Mouse (Mus musculus) embryonic facial prominence, embryonic 14.5 days (tissue): ENCODE measurements at regions not wholly inside any gene's neighbourhood (a gene's known extent, or its start where the extent isn't known, plus 50 kb on each side); places are given as distances from the start of the nearest gene placed in this dataset.

Experiments
- ATAC-seq: fragments of 200-750 bp; cut with Nextera tagmentation; 2 replicates; pipeline ENCODE4 v1.8.0; 2017; ENCODE audit warnings: low read depth, moderate number of reproducible peaks, moderate TSS enrichment
- DNase-seq: peaks from one replicate; pipeline ENCODE4 v3.0.0-alpha.2; 2015; ENCODE audit warnings: low spot score
- H3K27ac ChIP-seq: fragments of 300-500 bp; sonication (generic); replicated peaks from 2 replicates; pipeline ENCODE4 v1.5.1; 2014; ENCODE audit warnings: low read depth, mild to moderate bottlenecking, low read length, moderate library complexity
- H3K27me3 ChIP-seq: fragments of 300-500 bp; sonication (generic); replicated peaks from 2 replicates; pipeline ENCODE4 v1.6.1; 2014; ENCODE audit warnings: low read length; ENCODE audit not compliant: control insufficient read depth, insufficient read depth
- H3K36me3 ChIP-seq: fragments of 300-500 bp; sonication (generic); 2 replicates; pipeline ENCODE4 v1.6.1; 2014; ENCODE audit warnings: low read length, mixed read lengths; ENCODE audit not compliant: control insufficient read depth, insufficient read depth
- H3K4me1 ChIP-seq: fragments of 300-500 bp; sonication (generic); 2 replicates; pipeline ENCODE4 v1.6.1; 2014; ENCODE audit warnings: antibody characterized with exemption, low read length; ENCODE audit not compliant: control insufficient read depth, insufficient read depth
- H3K4me2 ChIP-seq: fragments of 300-500 bp; sonication (generic); 2 replicates; pipeline ENCODE4 v1.6.1; 2014; ENCODE audit warnings: low read depth, mild to moderate bottlenecking, low read length, moderate library complexity, mixed read lengths
- H3K4me3 ChIP-seq: fragments of 300-500 bp; sonication (generic); 2 replicates; pipeline ENCODE4 v1.5.1; 2014; ENCODE audit warnings: low read depth, mild to moderate bottlenecking, low read length
- H3K9ac ChIP-seq: fragments of 300-500 bp; sonication (generic); 2 replicates; pipeline ENCODE4 v1.6.1; 2014; ENCODE audit warnings: low read depth, mild to moderate bottlenecking, low read length, moderate library complexity, mixed read lengths
- H3K9me3 ChIP-seq: fragments of 300-500 bp; sonication (generic); 2 replicates; pipeline ENCODE4 v1.6.1; 2016; ENCODE audit warnings: low read length; ENCODE audit not compliant: control insufficient read depth
- WGBS: fragments of 180-500 bp; shearing (Covaris S2); extraction: QIAGEN DNeasy Blood & Tissue Kit; methylation state at CpG from one replicate; pipeline ENCODE4 v1.1.7; 2014; 5-methylcytosine and 5-hydroxymethylcytosine counted together

- H3K36me3 ChIP-seq: no peaks in the 10 kb centered on the region
- H3K4me3 ChIP-seq: peak overlapping the region; percentile 70
- H3K9ac ChIP-seq: peak overlapping the region; percentile 63
- no peaks in the 10 kb centered on the region for H3K4me1 ChIP-seq
- no peak for ATAC-seq
- peak overlapping the region; percentile 70 for H3K4me2 ChIP-seq
- DNase-seq: peak; percentile 71
- under 1% methylated on average over 16 of the region's 16 CpGs for WGBS
- H3K27ac ChIP-seq: peak overlapping the region; percentile 74; the same call in 1 of the 2 replicates
- H3K27me3 ChIP-seq: peaks cover 3% of the 10 kb centered on the region
- no peaks in the 10 kb centered on the region for H3K9me3 ChIP-seq
These were observed 84.4 kb upstream of the Commd3 start for GRCm38 (mm10) chr2:18587746-18588231.

DNA sequence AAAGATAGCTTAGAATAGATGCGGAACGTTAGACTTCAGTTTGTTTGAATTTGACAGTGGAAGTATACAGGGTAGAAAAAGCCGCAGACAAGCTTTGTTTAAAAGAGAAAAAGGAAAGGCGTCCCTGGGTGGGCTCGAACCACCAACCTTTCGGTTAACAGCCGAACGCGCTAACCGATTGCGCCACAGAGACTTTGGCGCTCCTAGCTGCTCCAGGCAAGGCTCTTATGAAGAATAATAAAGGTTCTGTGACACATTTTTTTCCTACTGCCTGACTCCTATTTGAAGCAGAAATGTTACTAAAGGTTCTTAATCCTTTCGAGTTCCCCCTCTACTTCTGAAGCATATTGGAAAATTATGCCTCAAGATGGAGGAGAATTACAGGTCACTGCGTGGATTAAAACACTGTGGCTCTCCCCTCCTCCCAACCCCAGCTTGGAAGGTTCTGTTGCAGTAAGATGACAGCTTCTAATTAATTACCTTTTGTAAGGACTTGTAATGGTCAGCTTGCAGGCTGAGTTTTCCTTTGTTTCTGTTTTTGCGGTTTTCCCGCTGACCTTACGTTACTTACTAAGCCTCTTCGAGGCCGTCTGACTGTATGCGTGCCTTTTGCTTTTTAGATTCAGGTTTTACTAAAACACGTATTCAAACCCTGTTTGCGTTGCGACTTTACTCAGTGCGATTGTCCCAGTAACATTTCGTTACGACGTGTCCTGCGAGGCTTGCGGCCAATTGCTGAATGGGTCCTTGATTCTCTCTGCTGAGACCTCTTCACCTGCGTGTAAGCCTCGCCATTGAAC, 85.1 kb upstream of the Commd3 start:
- no peaks in the 10 kb centered on the region for H3K4me1 ChIP-seq
- DNase-seq (peak; percentile 85), ATAC-seq (peak; percentile 85)
- H3K36me3 ChIP-seq: no peaks in the 10 kb centered on the region
- peak overlapping the region; percentile 74 for H3K27ac ChIP-seq
- 1% methylated on average over 31 of the region's 31 CpGs for WGBS
- peak overlapping the region; percentile 70 for H3K4me3 ChIP-seq
- peak overlapping the region; percentile 63 for H3K9ac ChIP-seq
- H3K9me3 ChIP-seq: no peaks in the 10 kb centered on the region
- peak overlapping the region; percentile 70 for H3K4me2 ChIP-seq
- H3K27me3 ChIP-seq: peaks cover 3% of the 10 kb centered on the region

DNA sequence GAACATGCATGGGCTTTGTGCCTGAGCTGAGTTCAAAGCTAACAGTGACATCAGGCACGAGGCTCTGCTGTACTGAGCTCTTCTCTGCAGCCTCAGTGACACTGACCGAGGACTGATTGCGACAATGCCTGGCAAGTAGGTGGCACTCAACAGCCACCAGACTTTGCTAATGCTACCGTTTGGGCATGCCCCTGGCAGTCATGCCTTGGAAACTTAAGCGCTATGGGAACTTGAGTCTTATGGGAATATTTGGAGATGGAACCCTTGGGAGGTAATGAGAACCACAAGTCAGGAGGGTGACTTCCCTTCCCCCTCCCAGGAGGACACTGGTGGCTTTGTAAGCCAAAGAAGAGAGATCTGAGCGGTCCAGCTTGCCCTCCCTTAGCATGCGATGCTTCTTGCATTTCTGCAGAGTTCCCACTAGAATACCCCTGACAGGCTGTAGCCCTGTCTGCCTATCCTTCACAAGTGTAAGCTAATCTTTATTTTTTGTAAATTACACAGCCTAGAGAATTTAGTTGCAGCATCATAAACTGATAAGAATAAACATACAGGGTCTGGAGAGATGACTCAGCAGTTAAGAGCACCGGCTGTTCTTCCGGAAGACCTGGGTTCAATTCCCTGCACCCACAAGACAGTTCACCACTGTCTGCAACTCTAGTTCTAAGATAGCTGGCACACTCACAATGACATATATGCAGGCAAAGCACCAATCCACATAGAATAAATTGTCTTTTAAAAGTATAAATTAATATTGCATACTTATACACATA, 86.4 kb upstream of the Commd3 start:
- H3K27me3 ChIP-seq: peaks cover 3% of the 10 kb centered on the region
- DNase-seq (no peak), ATAC-seq (no peak; the same call in 1 of the 2 replicates)
- H3K9me3 ChIP-seq: no peaks in the 10 kb centered on the region
- no peak overlapping the region for H3K4me2 ChIP-seq
- no peaks in the 10 kb centered on the region for H3K36me3 ChIP-seq
- H3K4me3 ChIP-seq: no peak overlapping the region
- no peaks in the 10 kb centered on the region for H3K4me1 ChIP-seq
- H3K27ac ChIP-seq: no peak overlapping the region
- 31% methylated on average over 9 of the region's 9 CpGs for WGBS
- H3K9ac ChIP-seq: no peak overlapping the region

- Histone ChIP-seq H3K27ac (no peak overlapping the region), H3K4me1 (no peaks in the 10 kb centered on the region), H3K36me3 (no peaks in the 10 kb centered on the region), H3K27me3 (no peaks in the 10 kb centered on the region), H3K4me2 (no peak overlapping the region), H3K9me3 (no peaks in the 10 kb centered on the region), H3K9ac (no peak overlapping the region), H3K4me3 (no peak overlapping the region)
- DNase-seq (no peak), ATAC-seq (no peak)
- 25% methylated on average over 4 of the region's 4 CpGs for WGBS
These were observed 114.1 kb upstream of the Commd3 start for GRCm38 (mm10) chr2:18558133-18558532.

- no peak for DNase-seq
- Histone ChIP-seq H3K4me1 (no peaks in the 10 kb centered on the region), H3K4me2 (no peak overlapping the region), H3K9ac (no peak overlapping the region), H3K27me3 (no peaks in the 10 kb centered on the region), H3K4me3 (no peak overlapping the region), H3K9me3 (no peaks in the 10 kb centered on the region), H3K27ac (no peak overlapping the region), H3K36me3 (no peaks in the 10 kb centered on the region)
- 66% methylated on average over 5 of the region's 5 CpGs for WGBS
- ATAC-seq: no peak
These were observed 124.1 kb upstream of the Commd3 start for GRCm38 (mm10) chr2:18547964-18548643.

DNA sequence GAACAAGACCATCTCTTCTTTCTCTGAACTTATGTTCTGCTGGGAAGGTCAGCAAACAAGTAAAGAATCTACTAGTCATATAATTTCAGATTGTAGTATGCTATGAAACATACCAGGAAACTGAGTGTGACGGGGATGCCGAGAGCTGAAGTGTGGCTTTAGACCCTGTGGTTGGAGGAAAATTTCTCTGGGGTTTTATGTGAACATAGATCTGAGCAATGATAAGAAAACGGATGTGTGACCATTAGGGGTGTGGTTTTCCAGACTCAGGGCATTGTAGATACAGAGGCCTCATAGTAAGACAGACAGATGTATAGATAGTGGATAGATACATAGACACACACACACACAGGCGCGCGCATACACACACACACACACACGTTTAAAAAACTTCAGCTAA, 131.8 kb upstream of the Dnajc1 start:
- Histone ChIP-seq H3K9me3 (no peaks in the 10 kb centered on the region), H3K4me2 (no peak overlapping the region), H3K9ac (no peak overlapping the region), H3K4me1 (no peaks in the 10 kb centered on the region), H3K27me3 (no peaks in the 10 kb centered on the region), H3K36me3 (no peaks in the 10 kb centered on the region), H3K27ac (no peak overlapping the region), H3K4me3 (no peak overlapping the region)
- ATAC-seq (no peak), DNase-seq (no peak)
- 81% methylated on average over 7 of the region's 7 CpGs for WGBS

DNA sequence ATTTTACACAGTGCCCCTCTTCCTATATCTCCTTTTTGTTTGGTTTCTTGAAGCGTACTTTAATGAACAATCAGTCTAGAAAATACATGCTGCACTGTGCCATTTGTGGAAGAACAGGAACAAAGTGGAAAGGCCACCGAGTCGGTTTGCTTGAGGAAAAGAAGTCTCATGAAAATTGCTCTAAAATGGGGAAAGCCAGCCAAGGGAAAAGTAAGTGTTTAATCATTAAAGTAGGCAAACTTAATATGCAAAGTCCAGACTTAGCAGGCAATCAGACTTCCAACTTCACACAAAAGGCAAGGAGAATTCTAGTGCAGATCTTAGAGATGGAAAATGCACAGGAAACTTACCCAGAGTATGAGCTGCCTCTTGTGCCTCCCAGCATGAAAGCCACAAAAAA, 131.3 kb upstream of the Dnajc1 start:
- Histone ChIP-seq H3K9me3 (no peaks in the 10 kb centered on the region), H3K4me3 (no peak overlapping the region), H3K27me3 (no peaks in the 10 kb centered on the region), H3K9ac (no peak overlapping the region), H3K36me3 (no peaks in the 10 kb centered on the region), H3K4me1 (no peaks in the 10 kb centered on the region), H3K4me2 (no peak overlapping the region), H3K27ac (no peak overlapping the region)
- DNase-seq (no peak), ATAC-seq (no peak)
- 78% methylated on average over 3 of the region's 3 CpGs for WGBS

- no peak overlapping the region for H3K4me3 ChIP-seq
- no peak for DNase-seq
- no peaks in the 10 kb centered on the region for H3K4me1 ChIP-seq
- ATAC-seq: no peak
- H3K4me2 ChIP-seq: no peak overlapping the region
- no peaks in the 10 kb centered on the region for H3K36me3 ChIP-seq
- H3K9ac ChIP-seq: no peak overlapping the region
- H3K27me3 ChIP-seq: no peaks in the 10 kb centered on the region
- no peaks in the 10 kb centered on the region for H3K9me3 ChIP-seq
- no peak overlapping the region for H3K27ac ChIP-seq
These were observed 120.8 kb upstream of the Dnajc1 start for GRCm38 (mm10) chr2:18513435-18513834.
